Mouse (Mus musculus) kidney, adult 2 months (tissue): ENCODE data around the gene Kcnmb2.

Source experiments
- CTCF ChIP-seq: fragments of 200-500 bp; conservative IDR thresholded peaks from 2 replicates; pipeline ENCODE4 v1.5.1; 2011; ENCODE audit warnings: low read depth, mild to moderate bottlenecking, control low read depth, low read length, moderate library complexity, mixed read lengths; ENCODE audit not compliant: insufficient read depth, insufficient read length
- POLR2A ChIP-seq: fragments of 200-500 bp; IDR thresholded peaks from one replicate; pipeline ENCODE4 v1.6.1; 2011; ENCODE audit warnings: low read depth, low read length, control low read depth

DNA sequence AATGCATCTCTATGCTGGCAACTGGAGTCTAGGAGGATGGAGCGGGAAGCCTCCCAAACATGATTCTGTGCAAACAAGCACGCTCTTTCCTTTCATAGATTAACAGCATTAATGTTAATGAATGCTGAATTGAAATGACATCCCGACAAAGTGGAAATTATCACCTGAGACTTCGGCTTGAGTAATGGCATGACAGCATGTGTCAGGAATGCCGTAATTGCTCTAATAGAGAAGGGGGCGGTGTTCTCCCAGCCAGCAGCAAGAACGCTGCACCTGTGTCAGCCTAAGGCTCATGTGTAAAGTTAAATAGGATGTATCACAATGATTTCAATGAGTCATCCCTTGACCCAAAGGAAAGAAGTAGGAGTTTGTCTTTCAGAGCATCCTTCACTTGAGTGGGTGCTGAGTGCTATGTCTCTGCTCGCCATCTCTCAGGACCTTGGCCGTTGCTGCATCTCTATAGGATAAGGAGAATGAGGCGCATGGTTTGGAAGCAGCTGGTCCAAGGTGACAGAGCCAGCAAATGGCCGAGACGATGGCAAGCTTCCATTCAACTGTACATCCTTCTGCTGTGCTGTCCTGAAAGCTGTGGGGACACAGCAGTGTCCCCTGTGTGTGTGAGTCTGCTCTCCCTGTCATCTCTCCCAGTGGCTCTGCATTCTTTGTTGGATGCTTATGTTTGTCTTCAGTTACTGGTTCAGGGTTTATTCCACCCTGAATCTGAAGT is 110.1 kb downstream of the Kcnmb2 start:
- TF ChIP-seq CTCF (no peak), POLR2A (no peak)
